16 mouse cellular contexts compared by ENCODE assay signal in genomic region chr11:93655602-93656239, GRCm38 (mm10).
"Had no signal": no experiment of that assay in that cellular context is flagged by ENCODE, and none has a peak within 500 bp of the region (broad histone marks: within the 10 kb centered on the region; RNA-seq: fewer than 3 reads in every experiment).

No protein-coding gene starts in this region.

- H3K9me3 ChIP-seq: liver, embryonic 15.5 days; neural tube, embryonic 12.5 days had no signal

- DNase-seq: kidney, adult 11 months; kidney, adult 9 months; kidney, postnatal 10 days; kidney, postnatal 4 days; left cerebral cortex, postnatal 4 days; lung, adult 2 months; lung, postnatal 4 days; right cerebral cortex, adult 18-20 months; right cerebral cortex, postnatal 25 days had no signal

- H3K4me3 ChIP-seq: layer of hippocampus, adult 2 months; liver, embryonic 15.5 days; myocyte; neural tube, embryonic 12.5 days had no signal

- H3K4me1 ChIP-seq: liver, embryonic 15.5 days had no signal

- H3K36me3 ChIP-seq: liver, embryonic 15.5 days; neural tube, embryonic 12.5 days had no signal

- ATAC-seq: lung, postnatal 0 days had no signal

- H3K27ac ChIP-seq: layer of hippocampus, adult 2 months; liver, embryonic 15.5 days; neural tube, embryonic 12.5 days had no signal

- H3K27me3 ChIP-seq: liver, embryonic 15.5 days; neural tube, embryonic 12.5 days had no signal

- H3K9ac ChIP-seq: liver, embryonic 15.5 days; neural tube, embryonic 12.5 days had no signal

- H3K4me2 ChIP-seq: liver, embryonic 11.5 days; liver, embryonic 15.5 days; midbrain, embryonic 11.5 days; neural tube, embryonic 12.5 days had no signal
